Mouse (Mus musculus): Measurements from ENCODE around the gene Tes.

DNA sequence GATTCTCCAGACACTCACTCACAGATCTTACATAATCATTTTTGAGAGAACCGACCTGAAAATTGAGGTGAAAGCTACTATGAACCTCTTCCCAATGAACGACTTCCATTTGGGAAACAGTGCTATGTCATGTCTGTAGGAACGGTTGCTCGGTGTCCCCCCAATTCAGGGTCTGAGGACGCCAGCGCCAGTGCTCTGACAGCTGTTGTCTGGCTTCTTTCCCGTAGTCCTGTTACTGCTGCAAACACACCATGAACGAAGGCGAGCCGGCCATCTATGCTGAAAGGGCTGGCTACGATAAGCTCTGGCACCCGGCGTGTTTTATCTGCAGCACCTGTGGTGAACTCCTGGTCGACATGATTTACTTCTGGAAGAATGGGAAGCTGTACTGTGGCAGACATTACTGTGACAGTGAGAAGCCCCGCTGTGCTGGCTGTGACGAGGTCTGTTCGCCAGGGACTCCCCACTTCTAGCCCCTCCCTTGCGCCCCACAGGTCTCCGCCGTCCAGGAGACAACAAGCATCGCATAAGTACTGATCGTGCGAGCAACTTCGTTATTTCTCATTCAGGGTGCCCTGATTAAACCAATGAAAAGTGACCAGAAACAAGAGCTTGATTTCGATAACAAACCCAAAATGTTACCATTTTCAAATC lies 34.7 kb downstream of the Tes start:
- TF ChIP-seq POLR2AphosphoS2 (IDR thresholded peaks at IDR 0.05; ENCODE audit: low read depth, low read length) (no peak), CTCF (conservative IDR thresholded peaks at IDR 0.05 in 1 of 2, IDR thresholded peaks at IDR 0.05 in 1 of 2; ENCODE audit: low read depth in 2 of 2, low read length in 2 of 2) (no peak), POLR2A (IDR thresholded peaks at IDR 0.05; ENCODE audit: low read depth, low read length) (no peak), USF1 (IDR thresholded peaks at IDR 0.05; ENCODE audit: low read depth, low read length) (no peak), E2F4 (IDR thresholded peaks at IDR 0.05; ENCODE audit: insufficient replicate concordance, low read depth, low read length) (no peak), ZMIZ1 (IDR thresholded peaks at IDR 0.05; ENCODE audit: low read depth, low read length) (no peak), MYC (IDR thresholded peaks at IDR 0.05; ENCODE audit: low read depth, low read length) (no peak)

Measured in CH12.LX (cell line).